Mouse (Mus musculus): Measurements from ENCODE around the gene Dvl3. TPM values are rescaled to one million over a fixed set of nuclear protein-coding genes. Genes with fewer than 3 reads are reported as not detected.

Gene Dvl3
- total and polyA plus RNA-seq, 3 experiments: 1.9 to 16.9 (median 7.7) TPM

DNA sequence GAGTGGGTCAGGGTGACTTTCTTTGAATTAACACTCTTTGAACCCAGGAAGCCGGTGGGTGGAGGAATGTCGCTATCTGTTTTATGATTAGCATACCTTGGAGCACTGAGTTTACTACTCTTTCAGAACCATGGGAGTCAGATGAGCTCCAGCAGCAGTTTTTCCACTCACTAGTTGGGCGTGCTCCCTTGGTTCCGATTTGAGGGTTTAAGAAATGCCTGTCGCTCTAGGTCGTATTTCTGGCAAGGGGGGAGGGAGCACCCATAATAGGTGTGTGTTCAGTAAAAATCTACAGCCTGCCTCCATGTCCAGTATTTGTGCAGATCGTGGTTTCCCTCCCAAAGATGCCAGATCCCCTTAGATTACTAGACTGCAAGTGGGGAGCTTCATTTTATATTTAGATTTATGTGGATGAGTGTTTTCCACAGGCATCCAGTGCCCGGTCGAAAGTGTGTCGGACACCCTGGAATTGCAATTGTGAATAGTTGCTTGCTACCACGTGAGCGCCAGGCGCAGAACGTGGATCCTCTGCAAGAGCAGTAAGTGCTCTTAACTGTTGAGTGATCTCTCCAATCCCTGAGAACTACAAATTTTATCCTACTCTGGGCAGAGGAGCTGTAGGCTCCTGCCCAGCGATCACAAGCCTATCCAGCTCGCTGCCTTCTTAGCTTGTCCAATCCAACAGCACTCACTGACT lies 18.7 kb upstream of the Dvl3 start:
- no peak for TF ChIP-seq MYC (IDR thresholded peaks at IDR 0.05; ENCODE audit: low read depth, low read length)
- no peak for TF ChIP-seq CTCF (conservative IDR thresholded peaks at IDR 0.05 in 1 of 2, IDR thresholded peaks at IDR 0.05 in 1 of 2; ENCODE audit: low read depth in 2 of 2, low read length in 2 of 2)
- no peak for TF ChIP-seq UBTF (IDR thresholded peaks at IDR 0.05; ENCODE audit: low read depth, low read length)
- TF ChIP-seq CHD2 (IDR thresholded peaks at IDR 0.05; ENCODE audit: low read length): no peak
- TF ChIP-seq SIN3A (IDR thresholded peaks at IDR 0.05; ENCODE audit: low read length): no peak
- TF ChIP-seq RAD21 (IDR thresholded peaks at IDR 0.05; ENCODE audit: low read depth, low read length): no peak
- TF ChIP-seq JUN (IDR thresholded peaks at IDR 0.05; ENCODE audit: insufficient read depth, low read depth, low read length): no peak
- TF ChIP-seq EP300 (IDR thresholded peaks at IDR 0.05; ENCODE audit: low read length): no peak
- TF ChIP-seq RCOR1 (conservative IDR thresholded peaks at IDR 0.05; ENCODE audit: low read depth, low read length): no peak
- no peak for TF ChIP-seq USF1 (IDR thresholded peaks at IDR 0.05; ENCODE audit: low read depth, low read length)
- TF ChIP-seq MXI1 (IDR thresholded peaks at IDR 0.05; ENCODE audit: low read depth, low read length): no peak
- TF ChIP-seq ZMIZ1 (IDR thresholded peaks at IDR 0.05; ENCODE audit: low read depth, low read length): no peak
- no peak for TF ChIP-seq E2F4 (IDR thresholded peaks at IDR 0.05; ENCODE audit: insufficient replicate concordance, low read depth, low read length)
- no peak for TF ChIP-seq ZC3H11A (IDR thresholded peaks at IDR 0.05; ENCODE audit: low read depth, low read length)
- no peak for TF ChIP-seq POLR2A (IDR thresholded peaks at IDR 0.05; ENCODE audit: low read depth, low read length)
- TF ChIP-seq USF2 (conservative IDR thresholded peaks at IDR 0.05; ENCODE audit: low read depth, low read length): no peak

DNA sequence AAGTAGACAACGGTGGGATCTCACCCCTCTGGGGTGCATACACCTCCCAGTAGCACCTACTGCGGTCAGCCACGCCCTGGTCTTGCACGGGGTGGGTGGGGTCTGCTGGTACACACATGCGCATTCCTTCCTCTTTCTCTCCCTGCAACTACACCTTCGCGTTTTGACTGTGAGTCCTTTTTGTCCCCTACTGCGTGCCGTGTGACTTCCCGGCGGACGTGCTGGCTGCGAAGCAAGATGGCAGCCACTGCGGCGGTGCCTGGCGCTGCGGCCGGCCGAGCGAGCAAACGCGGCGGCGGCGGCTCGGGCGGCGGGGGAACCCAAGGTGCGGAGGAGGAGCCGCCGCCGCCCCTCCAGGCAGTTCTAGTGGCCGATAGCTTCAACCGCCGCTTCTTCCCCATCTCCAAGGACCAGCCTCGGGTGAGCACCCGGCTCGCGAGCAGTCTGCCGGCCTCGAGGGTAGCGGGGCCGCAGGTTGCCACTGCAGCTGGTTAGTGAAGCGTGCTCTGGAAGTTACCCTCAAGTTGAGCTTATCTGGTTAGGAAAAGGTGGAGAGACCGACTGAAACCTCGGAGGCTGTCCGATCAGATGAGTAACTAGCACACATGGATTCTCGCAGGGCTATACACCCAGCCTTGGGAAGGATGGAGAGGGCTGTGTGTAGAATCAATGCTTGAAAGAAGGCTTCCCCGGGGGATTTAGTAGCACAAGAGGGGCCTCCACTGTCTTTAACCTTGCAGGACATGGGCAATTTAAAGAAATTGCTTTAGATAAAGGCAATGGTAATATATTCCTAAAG lies 17.9 kb upstream of the Dvl3 start, which contains the start of gene Eif2b5:
Eif2b5 (plus strand) TSS at position 141 of the 799 bp plus-strand sequence.
- Histone ChIP-seq H3K36me3 (replicated peaks in 1 of 2; ENCODE audit: control insufficient read depth in 1 of 2, insufficient read depth in 1 of 2, low read length in 1 of 2) (peaks cover 27 to 35% of the 10 kb centered on the region in 2 experiments), H3K79me2 (replicated peaks; ENCODE audit: control insufficient read depth, extremely low read depth, insufficient read depth, poor library complexity, severe bottlenecking) (peaks cover 15% of the 10 kb centered on the region), H3K9ac (ENCODE audit: insufficient read depth, low read depth) (peak within 1 kb of the TSS; percentile 84), H3K4me3 (replicated peaks in 1 of 3; ENCODE audit: low read depth in 2 of 3, low read length in 2 of 3, poor library complexity in 1 of 3) (peak within 1 kb of the TSS; percentile 76 to 99 (median 89)), H3K9me3 (replicated peaks; ENCODE audit: low read length) (peaks cover 8% of the 10 kb centered on the region), H3K4me2 (ENCODE audit: insufficient read depth, low read depth, poor library complexity, severe bottlenecking) (peak within 1 kb of the TSS; percentile 93), H3K4me1 (ENCODE audit: control insufficient read depth in 1 of 2, insufficient read depth in 2 of 2) (peaks cover 0 to 11% of the 10 kb centered on the region in 2 experiments; a peak in 2 of 4 replicates), H3K27me3 (replicated peaks) (no peaks in the 10 kb centered on the region), H3K27ac (ENCODE audit: insufficient read depth, low read depth) (no peak within 1 kb of the TSS)
- peak; percentile 97 for DNase-seq (ENCODE audit: extremely low read depth)
- dilution Hi-C loops (cut with MboI; ENCODE audit: extremely low pct_ligation_motif_present, extremely low pct_unique_long_range_greater_than_20kb, low sequenced_read_pairs) (no loop called here), in situ Hi-C loops (cut with MboI; ENCODE audit: low pct_ligation_motif_present, low pct_unique_long_range_greater_than_20kb, low sequenced_read_pairs) (loop anchor here (25.0 kb wide), 1 partner anchor 287 kb away; no protein-coding TSS in a partner anchor)
- peak; percentile 60; the same call in 1 of the 2 replicates for TF ChIP-seq E2F4 (IDR thresholded peaks at IDR 0.05; ENCODE audit: insufficient replicate concordance, low read depth, low read length)
- TF ChIP-seq POLR2AphosphoS2 (IDR thresholded peaks at IDR 0.05; ENCODE audit: low read depth, low read length): peak; percentile 69; the same call in 1 of the 2 replicates
- peak; percentile 96 for TF ChIP-seq POLR2A (IDR thresholded peaks at IDR 0.05; ENCODE audit: low read depth, low read length)
- peak; percentile 87 for TF ChIP-seq IRF4 (IDR thresholded peaks at IDR 0.05; ENCODE audit: low read depth, low read length)
- TF ChIP-seq JUN (IDR thresholded peaks at IDR 0.05; ENCODE audit: insufficient read depth, low read depth, low read length): peak; percentile 31; the same call in 1 of the 2 replicates
- TF ChIP-seq USF1 (IDR thresholded peaks at IDR 0.05; ENCODE audit: low read depth, low read length): peak; percentile 25; the same call in 1 of the 2 replicates
- TF ChIP-seq MEF2A (IDR thresholded peaks at IDR 0.05; ENCODE audit: borderline replicate concordance, low read depth, low read length): peak; percentile 88
- no peak for TF ChIP-seq EP300 (IDR thresholded peaks at IDR 0.05; ENCODE audit: low read length)
- TF ChIP-seq MAFK (IDR thresholded peaks at IDR 0.05; ENCODE audit: insufficient replicate concordance, low read length): no peak
- no peak for TF ChIP-seq SMC3 (IDR thresholded peaks at IDR 0.05; ENCODE audit: low read depth, low read length)
- peak; percentile 87 for TF ChIP-seq TBP (conservative IDR thresholded peaks at IDR 0.05; ENCODE audit: low read depth, low read length)
- peak; percentile 98 for TF ChIP-seq NELFE (IDR thresholded peaks at IDR 0.05; ENCODE audit: low read depth, low read length)
- no peak for TF ChIP-seq ZNF384 (IDR thresholded peaks at IDR 0.05; ENCODE audit: low read depth, low read length)
- peak; percentile 78 for TF ChIP-seq MYC (IDR thresholded peaks at IDR 0.05; ENCODE audit: low read depth, low read length)
- TF ChIP-seq CHD1 (IDR thresholded peaks at IDR 0.05; ENCODE audit: low read depth, low read length): no peak
- TF ChIP-seq ZKSCAN1 (IDR thresholded peaks at IDR 0.05; ENCODE audit: borderline replicate concordance, low read depth, low read length): peak; percentile 17; the same call in 1 of the 2 replicates
- no peak for TF ChIP-seq USF2 (conservative IDR thresholded peaks at IDR 0.05; ENCODE audit: low read depth, low read length)
- peak; percentile 92; the same call in 1 of the 2 replicates for TF ChIP-seq KAT2A (IDR thresholded peaks at IDR 0.05; ENCODE audit: insufficient replicate concordance, low read length)
- TF ChIP-seq MAX (IDR thresholded peaks at IDR 0.05; ENCODE audit: low read length): peak; percentile 90

More for the DNA sequence above, 18.7 kb upstream of the Dvl3 start:
- H3K79me2 ChIP-seq (replicated peaks; ENCODE audit: control insufficient read depth, extremely low read depth, insufficient read depth, poor library complexity, severe bottlenecking): peaks cover 15% of the 10 kb centered on the region
- H3K27ac ChIP-seq (ENCODE audit: insufficient read depth, low read depth): no peak overlapping the region
- in situ Hi-C loops (cut with MboI; ENCODE audit: low pct_ligation_motif_present, low pct_unique_long_range_greater_than_20kb, low sequenced_read_pairs): loop anchor here (25.0 kb wide), 1 partner anchor 286 kb away; no protein-coding TSS in a partner anchor
- dilution Hi-C loops (cut with MboI; ENCODE audit: extremely low pct_ligation_motif_present, extremely low pct_unique_long_range_greater_than_20kb, low sequenced_read_pairs): no loop called here
- peaks cover 21 to 29% of the 10 kb centered on the region in 2 experiments for H3K36me3 ChIP-seq (replicated peaks in 1 of 2; ENCODE audit: control insufficient read depth in 1 of 2, insufficient read depth in 1 of 2, low read length in 1 of 2)
- no peak for DNase-seq (ENCODE audit: extremely low read depth)
- H3K9ac ChIP-seq (ENCODE audit: insufficient read depth, low read depth): no peak overlapping the region
- H3K9me3 ChIP-seq (replicated peaks; ENCODE audit: low read length): peaks cover 8% of the 10 kb centered on the region
- H3K4me1 ChIP-seq (ENCODE audit: control insufficient read depth in 1 of 2, insufficient read depth in 2 of 2): peaks cover 0 to 11% of the 10 kb centered on the region in 2 experiments; a peak in 2 of 4 replicates
- H3K4me2 ChIP-seq (ENCODE audit: insufficient read depth, low read depth, poor library complexity, severe bottlenecking): peak overlapping the region; percentile 8; the same call in 1 of the 2 replicates
- H3K27me3 ChIP-seq (replicated peaks): no peaks in the 10 kb centered on the region
- peak overlapping the region; percentile 76 to 99 (median 89) for H3K4me3 ChIP-seq (replicated peaks in 1 of 3; ENCODE audit: low read depth in 2 of 3, low read length in 2 of 3, poor library complexity in 1 of 3)

Data from CH12.LX (cell line).